Mouse (Mus musculus) limb, embryonic 14.5 days (tissue): ENCODE measurements at regions not wholly inside any gene's neighbourhood (a gene's known extent, or its start where the extent isn't known, plus 50 kb on each side); places are given as distances from the start of the nearest gene placed in this dataset.

Experiments
- ATAC-seq: fragments of 200-750 bp; cut with Nextera tagmentation; 2 replicates; pipeline ENCODE4 v1.8.0; 2017; ENCODE audit warnings: low read depth, moderate number of reproducible peaks, moderate TSS enrichment; ENCODE audit not compliant: low FRiP score
- DNase-seq: peaks from one replicate; pipeline ENCODE4 v3.0.0-alpha.2; 2015; ENCODE audit warnings: low spot score
- H3K27ac ChIP-seq: fragments of 300-500 bp; sonication (generic); replicated peaks from 2 replicates; pipeline ENCODE4 v1.5.1; 2014; ENCODE audit warnings: low read depth, mild to moderate bottlenecking, low read length, moderate library complexity, mixed read lengths
- H3K27me3 ChIP-seq: fragments of 300-500 bp; sonication (generic); 2 replicates; pipeline ENCODE4 v1.6.1; 2014; ENCODE audit warnings: low read length, mixed read lengths; ENCODE audit not compliant: control insufficient read depth, insufficient read depth
- H3K36me3 ChIP-seq: fragments of 300-500 bp; sonication (generic); 2 replicates; pipeline ENCODE4 v1.6.1; 2014; ENCODE audit warnings: mild to moderate bottlenecking, low read length, moderate library complexity, mixed read lengths; ENCODE audit not compliant: control insufficient read depth, insufficient read depth
- H3K4me1 ChIP-seq: fragments of 300-500 bp; sonication (generic); 2 replicates; pipeline ENCODE4 v1.6.1; 2014; ENCODE audit warnings: antibody characterized with exemption, low read length, mixed read lengths; ENCODE audit not compliant: control insufficient read depth, insufficient read depth
- H3K4me2 ChIP-seq: fragments of 300-500 bp; sonication (generic); replicated peaks from 2 replicates; pipeline ENCODE4 v1.6.1; 2014; ENCODE audit warnings: low read depth, mild to moderate bottlenecking, low read length, moderate library complexity; ENCODE audit not compliant: severe bottlenecking
- H3K4me3 ChIP-seq: fragments of 300-500 bp; sonication (generic); replicated peaks from 2 replicates; pipeline ENCODE4 v1.5.1; 2014; ENCODE audit warnings: low read length
- H3K9ac ChIP-seq: fragments of 300-500 bp; sonication (generic); 2 replicates; pipeline ENCODE4 v1.6.1; 2014; ENCODE audit warnings: mild to moderate bottlenecking, low read depth, low read length, moderate library complexity; ENCODE audit not compliant: severe bottlenecking
- H3K9me3 ChIP-seq: fragments of 300-500 bp; sonication (generic); 2 replicates; pipeline ENCODE4 v1.6.1; 2016; ENCODE audit warnings: low read length; ENCODE audit not compliant: control insufficient read depth
- POLR2A ChIP-seq: fragments of 200-500 bp; IDR thresholded peaks from 2 replicates; pipeline ENCODE4 v1.8.0; 2012; ENCODE audit warnings: inconsistent platforms, mild to moderate bottlenecking, moderate library complexity, borderline replicate concordance; ENCODE audit not compliant: insufficient read depth, insufficient read length; ENCODE audit errors: extremely low read depth
- WGBS: fragments of 180-500 bp; shearing (Covaris S2); extraction: QIAGEN DNeasy Blood & Tissue Kit; methylation state at CpG from one replicate; pipeline ENCODE4 v1.1.7; 2014; 5-methylcytosine and 5-hydroxymethylcytosine counted together

DNA sequence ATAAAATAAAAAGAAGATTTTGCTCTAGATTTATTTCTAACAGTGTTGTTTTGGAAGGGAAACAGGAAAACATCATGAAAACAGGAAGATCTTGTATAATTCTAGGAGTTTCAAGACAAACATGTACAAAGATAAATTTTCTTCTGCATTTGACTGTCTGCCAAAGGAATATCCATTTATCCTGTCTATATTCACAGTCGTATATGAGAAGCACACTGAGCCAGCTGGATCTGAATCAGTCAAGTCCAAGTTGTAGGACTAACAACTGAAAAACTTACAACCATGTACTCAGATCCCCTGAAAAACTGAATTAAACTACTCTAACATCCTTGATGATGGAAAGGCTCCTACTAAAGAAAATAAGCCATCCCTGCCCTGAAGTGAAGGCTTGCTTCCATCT is 348.2 kb downstream of the Mllt3 start:
- ATAC-seq (no peak), DNase-seq (no peak)
- H3K9ac ChIP-seq: no peak overlapping the region
- no peak overlapping the region for H3K4me2 ChIP-seq
- no peaks in the 10 kb centered on the region for H3K9me3 ChIP-seq
- whole genome bisulfite sequencing: 78% methylated on average over 1 of the region's 1 CpGs
- H3K27me3 ChIP-seq: no peaks in the 10 kb centered on the region
- H3K4me3 ChIP-seq: no peak overlapping the region
- H3K4me1 ChIP-seq: no peaks in the 10 kb centered on the region
- TF ChIP-seq POLR2A: no peak
- no peak overlapping the region for H3K27ac ChIP-seq
- H3K36me3 ChIP-seq: no peaks in the 10 kb centered on the region

DNA sequence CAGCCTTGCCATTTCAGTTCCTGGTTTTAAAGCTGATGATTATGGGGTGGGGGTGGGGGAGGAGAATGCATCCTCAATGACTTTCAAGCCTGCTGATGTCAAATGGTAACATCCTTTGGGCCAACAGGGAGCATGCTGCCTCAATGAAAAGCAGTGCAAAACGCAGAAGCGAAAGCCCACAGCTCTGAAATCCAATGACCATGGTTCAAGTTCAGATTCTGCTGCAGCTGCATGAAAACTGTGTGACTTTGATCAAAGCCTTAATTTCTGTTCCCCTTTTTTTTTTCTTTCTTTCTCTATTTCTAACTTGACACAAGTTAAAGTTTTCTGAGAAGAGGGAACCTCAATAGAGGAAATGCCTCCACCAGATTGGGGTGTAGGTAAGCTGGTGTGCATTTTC is 350.4 kb downstream of the Mllt3 start:
- H3K27me3 ChIP-seq: no peaks in the 10 kb centered on the region
- no peak overlapping the region for H3K27ac ChIP-seq
- no peak for DNase-seq
- no peak overlapping the region for H3K4me2 ChIP-seq
- WGBS: 98% methylated on average over 2 of the region's 2 CpGs
- no peaks in the 10 kb centered on the region for H3K4me1 ChIP-seq
- no peak overlapping the region for H3K9ac ChIP-seq
- ATAC-seq: no peak
- no peak overlapping the region for H3K4me3 ChIP-seq
- TF ChIP-seq POLR2A: no peak
- H3K9me3 ChIP-seq: no peaks in the 10 kb centered on the region
- no peaks in the 10 kb centered on the region for H3K36me3 ChIP-seq

- DNase-seq (no peak), ATAC-seq (no peak)
- H3K27ac ChIP-seq: no peak overlapping the region
- H3K9me3 ChIP-seq: no peaks in the 10 kb centered on the region
- peaks cover 9% of the 10 kb centered on the region; the same call in 1 of the 2 replicates for H3K4me1 ChIP-seq
- WGBS: 46% methylated on average over 3 of the region's 3 CpGs
- no peaks in the 10 kb centered on the region for H3K27me3 ChIP-seq
- no peak overlapping the region for H3K4me3 ChIP-seq
- no peak overlapping the region for H3K9ac ChIP-seq
- H3K36me3 ChIP-seq: no peaks in the 10 kb centered on the region
- H3K4me2 ChIP-seq: no peak overlapping the region
- no peak for TF ChIP-seq POLR2A
Measured at GRCm38 (mm10) chr4:87671101-87671500, 362.1 kb downstream of the Mllt3 start.

GRCm38 (mm10) chr4:87670167-87670566 is 363.0 kb downstream of the Mllt3 start:
- Histone ChIP-seq H3K27me3 (no peaks in the 10 kb centered on the region), H3K9ac (no peak overlapping the region), H3K4me2 (no peak overlapping the region), H3K9me3 (no peaks in the 10 kb centered on the region), H3K27ac (no peak overlapping the region), H3K4me1 (peaks cover 11% of the 10 kb centered on the region; the same call in 1 of the 2 replicates), H3K36me3 (no peaks in the 10 kb centered on the region), H3K4me3 (no peak overlapping the region)
- TF ChIP-seq POLR2A: no peak
- WGBS: 78% methylated on average over 2 of the region's 2 CpGs
- no peak for ATAC-seq
- no peak for DNase-seq

- no peak for TF ChIP-seq POLR2A
- H3K4me2 ChIP-seq: no peak overlapping the region
- no peak overlapping the region for H3K4me3 ChIP-seq
- no peaks in the 10 kb centered on the region for H3K27me3 ChIP-seq
- ATAC-seq: no peak
- peaks cover 16% of the 10 kb centered on the region; the same call in 1 of the 2 replicates for H3K4me1 ChIP-seq
- DNase-seq: no peak
- 64% methylated on average over 1 of the region's 1 CpGs for WGBS
- H3K9ac ChIP-seq: no peak overlapping the region
- H3K36me3 ChIP-seq: no peaks in the 10 kb centered on the region
- H3K9me3 ChIP-seq: no peaks in the 10 kb centered on the region
- H3K27ac ChIP-seq: no peak overlapping the region
Measured at GRCm38 (mm10) chr4:87669480-87669879, 363.7 kb downstream of the Mllt3 start.

DNA sequence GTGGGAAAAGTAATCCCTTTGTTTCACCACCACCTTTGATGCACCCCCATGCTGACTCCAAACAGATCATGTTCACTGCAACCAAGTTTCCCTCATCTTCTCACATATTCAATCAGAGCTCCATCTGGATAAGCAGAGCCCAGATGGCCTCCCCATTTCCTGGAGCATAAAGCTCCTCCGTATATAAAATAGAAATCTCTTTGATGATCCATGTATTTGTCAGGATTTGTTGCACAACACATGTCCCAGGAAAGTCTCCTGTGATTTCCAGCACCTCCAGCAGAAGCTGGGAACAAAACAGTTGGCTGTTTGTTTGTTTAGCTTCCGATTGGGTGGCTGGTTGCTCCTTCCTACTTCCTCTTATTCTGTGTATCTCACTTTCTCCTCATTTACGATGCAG is 364.9 kb downstream of the Mllt3 start:
- Histone ChIP-seq H3K27me3 (no peaks in the 10 kb centered on the region), H3K4me3 (no peak overlapping the region), H3K27ac (no peak overlapping the region), H3K9ac (no peak overlapping the region), H3K9me3 (no peaks in the 10 kb centered on the region), H3K36me3 (no peaks in the 10 kb centered on the region), H3K4me1 (peaks cover 17% of the 10 kb centered on the region; the same call in 1 of the 2 replicates), H3K4me2 (no peak overlapping the region)
- DNase-seq (no peak), ATAC-seq (no peak)
- WGBS: 26% methylated on average over 3 of the region's 3 CpGs
- TF ChIP-seq POLR2A: no peak
